Mouse (Mus musculus) stomach, postnatal 0 days (tissue): ENCODE measurements around the gene Gmeb1.

Experiments
- CTCF ChIP-seq: IDR thresholded peaks from 2 replicates; pipeline ENCODE4 v1.5.1; 2016; ENCODE audit warnings: antibody characterized with exemption, low read depth, mild to moderate bottlenecking, moderate library complexity
- EP300 ChIP-seq: optimal IDR thresholded peaks from 2 replicates; pipeline ENCODE3; 2016; ENCODE audit warnings: antibody characterized with exemption

GRCm38 (mm10) chr4:132216602-132217001 lies 44.8 kb downstream of the Gmeb1 start:
- TF ChIP-seq CTCF: no peak
- TF ChIP-seq EP300: no peak
